Mouse (Mus musculus): ENCODE measurements around the gene Wdr25.

Gene Wdr25

DNA sequence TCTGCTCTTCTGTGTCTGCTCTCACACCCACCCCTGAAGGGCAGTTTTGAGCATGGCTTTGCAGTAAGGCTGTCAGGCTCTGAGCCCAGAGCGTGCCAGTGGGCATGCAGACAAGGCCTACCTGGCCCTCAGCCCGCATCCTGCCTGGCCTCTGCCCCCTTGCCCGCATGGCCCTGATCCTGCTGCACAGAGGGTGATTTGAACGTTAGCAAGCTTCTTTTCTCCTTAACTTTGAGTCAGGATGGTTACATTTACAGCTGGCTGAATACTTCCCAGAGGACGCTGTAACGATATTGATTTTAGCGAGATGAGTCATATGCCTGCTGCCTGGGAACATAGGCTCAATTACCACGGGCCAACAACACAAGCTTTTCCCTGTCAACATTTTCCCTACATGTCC, 91.0 kb downstream of the Wdr25 start:
- no peak for DNase-seq (ENCODE audit: low read depth, low spot score)

DNA sequence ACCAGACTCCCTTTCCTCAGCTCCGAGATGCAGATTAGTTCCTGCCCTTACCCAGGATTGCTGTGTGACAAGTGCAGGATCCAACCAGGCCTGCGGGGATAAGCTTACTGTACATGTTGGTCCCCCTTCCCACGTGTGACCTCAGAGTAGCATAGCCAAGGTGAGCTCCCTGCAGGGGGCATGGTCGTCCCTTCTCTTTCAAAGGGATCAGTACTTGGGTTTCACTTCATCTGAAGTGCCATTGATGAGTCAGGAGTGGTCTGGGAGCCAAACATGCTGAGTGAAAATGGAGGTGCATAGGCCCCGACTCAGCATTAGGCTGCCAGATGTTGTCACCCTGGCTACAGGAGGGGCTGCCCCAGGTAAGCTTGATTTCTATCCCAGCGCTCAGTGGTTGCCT, 91.6 kb downstream of the Wdr25 start:
- DNase-seq (ENCODE audit: low read depth, low spot score) = no peak

DNA sequence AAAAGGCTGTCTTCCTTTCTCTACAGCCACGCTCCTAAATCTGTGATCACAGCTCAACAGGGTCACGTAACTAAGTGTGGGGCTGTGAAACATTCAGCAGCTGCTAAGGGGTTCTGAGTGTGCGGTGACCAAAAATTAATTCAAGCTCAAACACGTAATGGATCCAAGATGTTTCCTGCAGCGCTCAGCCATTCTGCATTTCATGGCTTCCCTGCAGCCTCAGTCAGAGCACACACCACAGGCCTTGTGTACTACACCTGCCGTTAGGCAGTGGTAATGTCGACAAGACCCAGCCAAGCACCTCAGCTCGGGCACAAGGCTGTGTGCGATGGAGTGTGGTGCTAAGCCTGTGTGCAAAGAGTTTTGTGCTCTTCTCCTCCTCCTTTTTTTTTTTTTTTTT, 94.0 kb downstream of the Wdr25 start:
- no peak for DNase-seq (ENCODE audit: low read depth, low spot score)

DNA sequence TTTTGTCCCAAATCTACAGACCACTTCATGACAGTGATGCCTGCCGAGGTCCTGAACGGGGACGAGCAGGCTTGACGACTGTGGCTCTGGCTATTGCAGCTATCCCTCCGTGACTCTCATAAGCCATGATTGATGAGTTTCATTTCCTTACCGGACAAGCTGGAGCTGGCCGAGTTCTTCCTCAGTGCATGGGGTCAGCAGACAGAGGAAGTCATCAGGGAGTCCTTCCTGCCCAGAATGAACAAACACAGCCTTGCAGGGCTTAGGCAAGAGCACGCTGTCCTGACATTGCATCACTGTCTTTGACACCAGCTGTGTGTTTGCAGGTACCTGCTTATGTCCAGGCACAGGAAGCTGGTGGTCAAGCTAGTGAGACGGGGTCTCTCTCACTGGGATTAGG, 97.0 kb downstream of the Wdr25 start:
- DNase-seq (ENCODE audit: low read depth, low spot score) = peak; percentile 6

DNA sequence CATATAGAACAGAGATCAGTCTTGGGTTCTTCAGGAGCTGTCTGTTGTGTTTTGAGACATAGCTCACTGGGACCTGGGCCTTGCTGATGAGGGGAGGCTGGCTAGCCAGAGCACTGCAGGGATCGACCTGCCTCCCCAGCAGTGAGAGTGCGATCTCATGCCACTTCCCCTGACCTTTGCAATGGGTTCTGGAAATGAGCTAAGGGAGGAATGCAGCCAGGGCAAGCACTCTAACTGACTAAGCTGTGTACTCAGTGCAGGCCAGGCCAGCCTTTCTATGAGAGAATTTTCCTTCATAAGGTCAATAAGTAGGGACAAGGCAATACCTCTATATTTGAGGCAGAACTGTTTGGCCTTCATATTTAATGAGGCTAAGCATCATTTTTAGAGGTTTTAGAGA, 99.6 kb downstream of the Wdr25 start:
- no peak for DNase-seq (ENCODE audit: low read depth, low spot score)

DNA sequence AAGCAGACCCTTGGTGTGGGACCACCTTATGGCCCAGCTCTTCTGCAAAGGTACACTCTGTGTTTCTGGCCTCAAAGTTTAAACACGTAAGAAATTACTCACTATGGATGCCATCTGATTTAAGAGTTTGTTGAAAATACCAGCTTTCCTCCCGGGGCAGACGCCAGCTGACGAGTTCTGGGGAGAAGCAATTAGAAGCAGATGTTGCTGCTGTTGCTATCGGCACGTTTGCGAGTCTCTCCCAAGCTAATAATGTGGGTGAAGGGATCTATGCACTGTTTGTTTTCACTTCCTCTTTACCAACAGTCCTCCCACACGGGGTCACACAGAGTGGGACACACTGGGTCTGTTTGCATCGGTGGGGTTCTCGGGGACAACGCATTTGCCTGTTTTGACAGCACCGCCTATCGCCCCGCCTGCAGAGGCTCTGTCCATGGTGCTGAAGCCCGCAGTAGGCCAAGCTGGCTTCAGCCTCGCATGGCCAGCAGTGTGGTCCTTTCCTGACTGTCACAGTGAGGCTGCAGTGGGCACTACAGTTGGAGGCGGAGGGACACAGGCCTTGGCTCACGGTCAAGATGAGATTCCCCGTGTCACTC, 101.1 kb downstream of the Wdr25 start:
- DNase-seq (ENCODE audit: low read depth, low spot score) = peak; percentile 55

DNA sequence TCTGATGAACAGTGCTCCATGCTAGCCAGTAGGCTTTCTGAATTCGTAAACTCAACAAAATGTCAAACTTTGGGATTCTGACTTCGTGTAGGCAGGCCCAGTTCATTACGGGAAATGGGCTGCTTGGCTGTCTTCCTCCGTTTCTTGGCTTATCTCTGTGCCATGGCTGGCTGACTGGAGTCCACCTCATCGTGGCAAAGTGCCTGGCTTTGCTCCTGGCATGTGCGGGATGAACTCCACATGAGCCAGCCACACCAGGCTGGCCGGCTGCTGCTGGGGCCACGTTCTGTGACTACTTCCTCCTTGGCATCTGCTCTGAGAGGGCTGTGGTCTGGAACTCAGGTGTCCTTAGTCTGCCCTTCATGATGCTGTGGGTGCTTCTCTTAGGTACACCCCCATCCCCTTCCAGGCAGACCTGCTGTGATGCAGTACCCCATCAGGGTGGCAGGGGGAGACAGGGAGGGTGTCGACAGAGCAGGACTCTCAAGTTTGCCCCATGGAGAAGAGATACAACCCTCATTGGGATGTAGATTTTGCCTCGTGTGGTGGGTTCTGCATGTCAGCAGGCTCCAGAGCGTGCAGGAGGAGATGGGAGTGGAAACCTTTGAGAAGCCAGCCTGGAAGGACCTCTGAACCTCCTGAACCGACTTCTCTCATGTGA, 102.7 kb downstream of the Wdr25 start:
- no peak for DNase-seq (ENCODE audit: low read depth, low spot score)

DNA sequence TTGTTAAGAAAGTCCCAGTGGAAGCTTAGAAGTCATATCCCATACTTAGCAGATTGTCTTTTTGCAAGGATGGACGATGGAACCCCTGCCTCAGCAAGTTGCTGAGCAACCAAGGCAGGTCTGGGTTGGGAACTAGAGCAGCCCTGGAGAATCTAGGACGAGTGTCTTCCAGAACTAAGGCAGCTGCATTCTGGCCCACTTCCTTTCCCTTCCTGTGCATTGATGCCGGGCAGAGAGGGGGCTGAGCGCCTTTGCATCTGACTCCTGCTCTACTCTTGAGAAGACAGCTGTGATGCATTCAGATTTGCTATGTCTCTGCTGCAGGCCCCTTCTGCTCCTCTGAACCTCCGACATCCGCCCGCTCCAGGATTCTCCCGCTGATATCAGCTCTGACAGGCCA, 103.8 kb downstream of the Wdr25 start:
- no peak for DNase-seq (ENCODE audit: low read depth, low spot score)

DNA sequence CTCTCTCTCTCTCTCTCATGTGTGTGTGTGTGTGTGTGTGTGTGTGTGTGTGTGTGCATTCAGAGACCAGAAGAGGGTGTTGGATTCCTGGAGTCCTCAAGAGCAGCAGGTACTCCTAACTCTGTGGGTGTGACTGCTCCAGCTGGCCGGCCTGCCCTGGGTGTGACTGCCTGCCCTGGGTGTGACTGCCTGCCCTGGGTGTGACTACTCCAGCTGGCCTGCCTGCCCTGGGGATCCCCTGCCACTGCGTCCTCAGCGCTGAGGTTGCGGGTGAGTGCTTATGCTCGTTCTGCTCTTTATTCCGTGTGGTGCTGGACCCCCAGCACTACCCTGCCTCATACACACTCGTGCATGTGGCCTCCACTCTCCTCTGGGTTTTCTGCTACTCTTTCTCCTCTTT, 109.5 kb downstream of the Wdr25 start:
- DNase-seq (ENCODE audit: low read depth, low spot score) = no peak

DNA sequence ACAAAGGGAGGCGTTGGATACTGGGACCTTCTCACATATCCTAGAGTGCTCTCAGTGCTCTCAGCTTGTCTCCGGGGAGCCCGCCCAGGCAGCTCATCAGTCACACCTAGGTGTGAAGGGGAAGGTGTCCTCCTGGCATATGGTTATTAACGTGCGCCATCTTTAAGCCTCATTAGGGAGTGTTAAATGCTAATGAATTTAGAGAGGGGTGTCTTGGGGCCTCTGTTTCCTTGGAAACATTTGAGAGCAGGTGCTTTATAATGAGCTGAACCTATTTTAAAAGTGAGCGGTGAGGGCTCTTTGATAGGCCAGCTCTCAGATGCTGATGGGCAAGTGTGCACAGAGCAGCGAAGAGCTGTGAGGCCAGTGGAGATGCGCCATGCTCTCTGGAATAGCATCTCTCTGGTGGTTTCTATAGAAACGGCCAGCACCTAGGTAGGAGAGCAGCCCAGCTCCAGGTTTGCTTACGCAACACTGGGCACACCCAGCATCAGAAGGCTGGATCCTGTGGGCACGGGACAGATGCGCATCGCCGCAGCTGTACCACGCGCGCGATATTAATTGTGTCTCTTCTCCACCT, 116.7 kb downstream of the Wdr25 start:
- DNase-seq (ENCODE audit: low read depth, low spot score) = no peak

DNA sequence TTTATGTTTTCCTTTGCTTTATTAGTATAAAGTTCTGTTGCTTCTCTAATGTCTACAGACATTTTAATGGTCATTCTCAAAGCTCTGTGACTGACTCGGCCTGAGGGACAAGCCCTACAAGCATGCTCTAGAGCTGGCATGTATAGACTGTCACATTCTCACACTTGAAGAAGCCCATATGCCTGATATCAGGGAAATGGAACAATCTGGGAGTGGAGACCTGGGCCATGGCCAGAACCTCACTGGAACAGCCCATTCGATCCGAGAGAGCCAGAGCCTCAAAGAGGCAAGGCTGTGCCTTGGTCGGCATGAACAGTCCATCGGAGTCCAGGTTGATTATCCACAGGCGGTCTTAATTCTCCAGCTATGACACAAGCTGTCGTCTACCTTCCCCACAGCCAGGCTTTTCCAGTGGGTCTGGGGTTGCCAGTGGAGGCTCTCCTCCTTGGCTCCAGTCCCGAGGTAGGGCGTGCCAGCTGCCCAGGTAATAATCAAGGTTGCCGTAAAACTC, 128.8 kb downstream of the Wdr25 start:
- DNase-seq (ENCODE audit: low read depth, low spot score) = no peak

DNA sequence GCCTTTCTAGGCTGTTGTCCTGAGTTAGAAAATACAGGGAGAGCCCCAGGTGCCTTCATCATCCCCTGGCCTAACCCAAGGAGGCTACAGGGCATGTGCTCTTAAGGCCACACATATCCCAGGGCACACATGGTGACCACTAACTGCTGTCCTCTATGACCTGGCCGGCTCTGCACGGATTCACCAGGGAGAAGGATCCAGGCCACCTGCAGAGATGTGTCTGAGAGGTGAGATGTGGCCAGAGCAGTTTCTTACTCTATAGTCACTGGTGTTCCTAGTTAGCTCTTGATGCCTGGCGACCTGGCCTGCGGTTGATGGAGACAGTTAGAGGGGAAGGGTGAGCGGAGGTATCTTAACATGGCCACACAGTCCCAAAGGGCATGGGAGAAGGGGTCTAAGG, 129.5 kb downstream of the Wdr25 start:
- no peak for DNase-seq (ENCODE audit: low read depth, low spot score)

DNA sequence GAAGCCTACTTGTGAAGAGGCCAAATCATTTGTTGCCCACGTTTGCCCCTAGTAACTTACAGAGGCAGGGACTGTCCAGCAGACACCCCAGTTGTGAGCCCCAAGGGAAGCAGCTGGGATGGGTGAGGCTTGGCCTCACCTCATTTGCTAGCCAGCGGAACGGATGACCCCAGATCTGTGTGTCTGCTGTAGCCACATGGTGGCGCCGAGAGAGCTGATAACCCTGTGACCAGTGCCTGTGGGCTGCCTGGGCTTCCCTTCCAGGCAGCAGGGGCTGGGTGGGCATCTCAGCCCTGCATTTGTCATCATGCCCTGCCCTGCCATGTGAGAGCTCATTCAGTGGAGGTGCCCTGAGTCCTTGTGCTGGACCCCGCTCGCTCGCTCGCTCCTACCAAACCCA, 130.3 kb downstream of the Wdr25 start:
- DNase-seq (ENCODE audit: low read depth, low spot score) = no peak

DNA sequence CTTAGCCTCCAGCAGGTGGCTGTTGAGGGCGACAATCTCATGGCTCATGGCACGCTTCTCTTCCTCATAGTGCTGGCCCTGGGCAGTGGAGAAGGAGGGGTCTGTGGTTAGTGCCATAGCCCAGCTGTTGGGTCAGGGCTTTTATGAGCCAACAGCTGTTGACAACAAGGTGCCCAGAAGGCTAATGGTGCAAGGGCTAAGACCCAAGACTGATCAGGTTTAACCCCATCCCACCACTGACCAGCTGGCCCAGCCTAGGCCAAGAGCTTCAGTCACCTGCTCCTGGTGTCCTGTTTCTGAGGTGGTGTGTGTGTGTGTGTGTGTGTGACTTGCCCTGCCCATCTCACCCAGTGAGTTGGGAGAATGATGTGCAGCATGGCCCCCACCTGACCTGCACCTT, 143.6 kb downstream of the Wdr25 start:
- DNase-seq (ENCODE audit: low read depth, low spot score) = no peak

DNA sequence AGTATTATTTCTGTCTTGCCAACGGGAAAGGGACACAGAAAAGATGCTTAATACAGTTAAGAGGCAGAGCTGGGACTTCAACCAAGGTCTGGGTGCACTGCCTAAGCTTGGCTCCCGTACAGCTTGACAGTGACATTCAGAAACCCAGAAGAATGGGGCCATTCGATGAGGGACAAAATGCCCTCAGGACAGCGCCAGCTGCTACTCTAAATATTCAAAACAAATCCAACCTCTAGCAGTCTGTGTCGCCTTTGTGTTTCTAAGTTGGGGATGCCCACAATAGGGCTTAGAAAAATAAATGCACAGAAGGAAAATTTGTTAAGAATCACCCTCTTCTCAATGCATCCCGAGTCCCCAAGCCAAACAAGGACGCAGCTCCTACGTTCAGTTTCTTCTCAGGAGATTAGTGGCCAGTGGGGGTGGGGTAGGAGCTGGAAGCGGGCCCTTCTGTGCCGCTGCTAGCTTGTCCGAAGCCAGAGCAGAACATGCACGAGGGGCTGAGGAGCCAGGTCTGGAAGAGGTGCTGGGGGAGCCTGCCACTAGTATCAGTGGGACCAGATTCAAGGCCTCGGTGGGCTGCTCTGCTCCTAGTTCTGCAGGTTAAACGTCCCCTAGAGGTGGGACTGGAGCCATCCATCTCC, 144.9 kb downstream of the Wdr25 start:
- DNase-seq (ENCODE audit: low read depth, low spot score) = no peak

DNA sequence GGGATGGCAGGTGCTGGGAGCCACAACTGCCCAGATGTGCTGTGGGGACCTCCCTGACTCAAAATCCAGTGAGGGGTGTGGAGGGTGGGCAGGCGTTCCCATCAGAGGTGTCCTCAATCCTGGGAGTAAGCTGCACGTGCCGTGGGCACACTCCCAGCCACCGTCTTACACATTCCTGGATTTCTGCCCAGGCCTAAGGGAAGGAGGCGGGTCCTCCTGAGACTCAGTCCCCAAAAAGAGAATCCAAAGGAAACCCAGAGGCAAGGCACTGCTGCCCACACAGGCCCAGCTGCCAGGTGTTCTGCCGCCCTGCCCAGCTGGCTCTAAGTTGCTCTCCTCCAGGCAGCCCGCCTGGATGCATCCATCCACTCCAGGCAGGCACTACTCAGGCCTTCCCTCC, 145.9 kb downstream of the Wdr25 start:
- DNase-seq (ENCODE audit: low read depth, low spot score) = no peak

DNA sequence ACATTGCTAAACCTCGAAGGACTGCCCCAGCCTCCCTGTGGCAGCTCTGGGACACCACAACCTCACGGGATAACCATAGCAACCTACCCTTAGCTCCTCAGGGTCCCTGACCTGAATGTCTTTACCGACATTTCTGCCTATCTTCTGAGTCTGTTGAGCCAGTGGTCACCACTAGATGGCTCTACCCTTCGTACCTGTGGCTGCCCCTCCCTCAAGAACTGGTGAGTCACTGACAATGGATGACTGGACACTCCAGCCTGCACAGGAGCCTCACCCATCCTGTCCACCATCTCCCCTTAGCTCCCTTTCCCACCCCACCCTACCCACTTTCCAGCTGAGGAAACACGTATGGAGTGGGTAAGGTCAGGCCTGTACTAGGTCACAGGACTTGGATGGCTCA, 151.1 kb downstream of the Wdr25 start:
- no peak for DNase-seq (ENCODE audit: low read depth, low spot score)

DNA sequence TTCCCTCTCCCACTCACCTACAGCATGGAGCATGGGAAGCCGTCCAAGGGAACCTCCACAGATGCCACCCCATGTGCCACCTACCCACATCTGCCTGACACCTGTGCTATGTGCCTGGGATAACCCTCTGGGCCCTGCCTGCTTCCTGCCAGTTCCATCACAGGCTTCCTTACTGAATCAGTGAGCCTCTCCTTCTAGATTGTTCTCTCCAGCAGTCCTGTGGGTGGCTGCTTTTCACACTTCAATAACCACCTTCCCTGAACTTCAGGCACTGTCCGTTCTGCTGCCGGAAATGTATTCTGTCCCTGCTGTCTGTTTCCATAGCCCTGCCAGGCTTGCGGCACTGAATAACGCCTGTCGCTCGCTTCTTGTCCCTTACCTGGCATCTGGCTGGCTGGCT, 152.2 kb downstream of the Wdr25 start:
- no peak for DNase-seq (ENCODE audit: low read depth, low spot score)

DNA sequence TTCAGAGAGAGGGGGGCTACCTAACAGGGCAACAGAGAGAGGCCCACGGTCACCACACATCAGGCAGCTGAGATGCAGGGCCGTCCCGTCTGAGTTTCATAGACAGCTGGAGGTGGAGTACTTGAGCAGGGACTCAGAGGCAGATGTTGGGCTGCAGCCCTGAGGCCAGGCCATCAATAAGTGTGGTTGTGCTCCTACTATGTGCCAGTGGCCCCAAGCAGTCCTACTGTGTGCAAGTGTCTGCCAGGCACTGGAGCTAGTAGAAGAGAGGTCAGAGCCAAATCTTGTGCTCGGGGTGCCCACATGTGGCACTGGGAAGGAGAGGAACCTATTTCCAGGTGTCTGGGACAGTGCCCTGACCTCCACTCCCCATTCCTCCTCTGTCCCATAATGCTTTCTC, 156.5 kb downstream of the Wdr25 start:
- no peak for DNase-seq (ENCODE audit: low read depth, low spot score)

DNA sequence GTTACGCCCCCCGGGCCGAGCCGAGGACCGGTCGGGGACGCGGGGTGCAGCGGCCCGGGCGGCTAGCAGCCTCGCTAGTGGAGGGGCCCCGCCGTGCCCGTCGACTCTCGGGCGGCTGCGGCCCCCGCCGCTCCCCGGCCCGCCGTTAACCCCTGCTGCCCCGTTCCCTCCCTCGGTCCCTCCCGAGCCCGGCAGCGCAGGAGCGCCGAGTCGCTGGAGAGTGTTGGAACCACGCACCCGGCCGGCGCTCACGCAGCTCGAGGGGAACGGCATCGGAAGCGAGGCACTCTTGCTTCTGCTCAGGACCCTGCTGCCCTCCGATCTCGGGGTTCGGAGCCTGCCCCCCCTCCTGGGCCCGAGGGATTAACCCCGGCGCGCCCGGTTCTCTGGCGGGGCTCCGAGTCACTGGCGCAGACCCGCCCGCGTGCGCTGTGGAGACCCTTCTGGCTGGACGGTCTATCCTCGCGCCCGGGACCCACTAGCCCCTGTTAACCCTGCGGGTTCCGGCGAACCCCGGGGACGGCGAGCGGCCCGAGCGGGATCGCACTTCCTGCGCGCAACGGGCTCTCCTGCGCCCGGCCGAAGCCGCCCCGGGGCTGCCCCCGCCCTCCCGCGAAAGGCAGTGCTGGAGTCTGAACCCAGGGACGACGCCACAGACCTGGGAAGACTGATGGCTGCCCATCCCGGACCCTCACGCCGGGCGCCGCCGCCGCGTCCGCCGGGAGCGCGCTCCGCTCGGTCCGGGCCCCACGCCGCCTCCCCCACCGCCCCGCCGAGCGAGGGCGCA, 159.8 kb downstream of the Wdr25 start:
- no peak for DNase-seq (ENCODE audit: low read depth, low spot score)

DNA sequence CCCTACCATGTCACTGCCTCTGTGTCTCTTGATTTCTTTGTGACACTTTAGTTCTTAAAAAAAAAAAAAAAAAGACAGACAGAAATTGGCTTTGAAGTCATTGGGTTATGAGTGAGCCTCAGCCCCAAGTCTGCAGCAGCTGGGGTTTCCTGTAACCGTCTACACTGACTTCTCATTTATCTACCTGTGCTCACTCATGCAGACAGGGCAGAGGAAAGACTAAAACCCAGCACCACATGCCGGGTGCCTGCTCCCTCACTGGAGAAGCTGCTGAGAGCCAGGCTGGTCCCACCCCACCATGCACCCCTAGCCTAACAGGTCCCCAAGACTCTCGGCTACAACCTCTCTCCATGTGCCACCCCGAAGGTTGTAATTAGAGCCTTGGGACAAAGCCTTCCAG, 164.3 kb downstream of the Wdr25 start:
- DNase-seq (ENCODE audit: low read depth, low spot score) = no peak

DNA sequence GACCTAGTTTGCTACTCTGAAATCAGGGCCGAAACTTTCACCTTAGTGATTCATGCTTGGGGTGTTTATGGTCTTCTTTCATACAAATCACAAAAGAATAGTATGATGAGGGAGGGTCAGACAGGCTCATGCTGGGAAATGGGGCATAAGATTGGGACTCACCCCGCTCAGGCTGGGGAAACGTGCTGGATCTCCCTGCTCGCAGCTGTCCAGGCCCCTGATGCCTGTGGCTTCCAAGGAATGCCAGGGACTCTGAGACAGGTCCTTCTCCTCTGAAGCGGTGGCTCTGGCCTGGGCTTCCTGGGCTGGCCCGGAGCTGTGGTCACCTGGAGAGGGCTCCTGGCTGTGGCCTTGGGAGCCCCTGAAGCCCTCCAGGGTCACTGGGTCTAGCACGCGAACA, 165.2 kb downstream of the Wdr25 start:
- DNase-seq (ENCODE audit: low read depth, low spot score) = no peak
